Mouse (Mus musculus) E14TG2a.4 (cell line): ENCODE results near the gene Ksr1.

Experiments used
- H3K27me3 ChIP-seq: 2 replicates; pipeline ENCODE4 v1.6.1; 2014; ENCODE audit warnings: low read length, control low read depth; ENCODE audit not compliant: insufficient read depth
- H3K36me3 ChIP-seq: 2 replicates; pipeline ENCODE4 v1.6.1; 2014; ENCODE audit warnings: low read length, control low read depth; ENCODE audit not compliant: insufficient read depth
- H3K4me1 ChIP-seq: replicated peaks from 2 replicates; pipeline ENCODE4 v1.6.1; 2014; ENCODE audit warnings: low read depth, low read length, control low read depth
- H3K4me3 ChIP-seq: replicated peaks from 2 replicates; pipeline ENCODE4 v1.5.1; 2014; ENCODE audit warnings: mild to moderate bottlenecking, low read length
- H3K9me3 ChIP-seq: 2 replicates; pipeline ENCODE4 v1.6.1; 2014; ENCODE audit warnings: low read length, control low read depth
- CTCF ChIP-seq: conservative IDR thresholded peaks from 2 replicates; pipeline ENCODE4 v1.5.1; 2014; ENCODE audit warnings: low read length
- NANOG ChIP-seq: IDR thresholded peaks from 2 replicates; pipeline ENCODE4 v1.6.1; 2014; ENCODE audit warnings: borderline replicate concordance, low read length, mixed read lengths
- POU5F1 ChIP-seq: IDR thresholded peaks from 2 replicates; pipeline ENCODE4 v1.6.1; 2014; ENCODE audit warnings: low read length, borderline replicate concordance

Ksr1 gene

GRCm38 (mm10) chr11:79041908-79042430 lies 104.2 kb downstream of the Ksr1 start:
- Histone ChIP-seq H3K36me3 (peaks cover 22% of the 10 kb centered on the region), H3K27me3 (no peaks in the 10 kb centered on the region), H3K4me3 (no peak overlapping the region), H3K4me1 (peaks cover 36% of the 10 kb centered on the region), H3K9me3 (no peaks in the 10 kb centered on the region)
- TF ChIP-seq POU5F1 (no peak), NANOG (no peak), CTCF (no peak)

DNA sequence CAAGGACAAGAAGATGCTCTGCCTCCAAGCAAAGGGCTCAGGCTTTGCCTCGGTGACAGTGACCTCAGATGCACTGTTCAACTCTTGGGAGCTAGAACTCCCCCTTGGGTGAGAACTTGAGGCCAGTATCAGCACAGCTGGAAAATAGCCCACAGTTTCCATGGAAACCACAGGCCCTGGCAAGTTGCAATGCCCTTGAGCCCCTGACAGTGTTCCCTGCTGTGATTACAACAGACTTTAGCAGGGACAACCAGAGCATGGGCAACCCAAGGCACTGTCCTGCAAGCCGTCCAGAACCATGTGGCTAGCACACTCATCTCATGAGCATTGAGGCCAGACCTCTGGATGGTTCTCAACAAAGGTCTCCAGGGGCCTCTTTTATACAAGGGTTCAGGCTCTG lies 106.7 kb downstream of the Ksr1 start:
- H3K4me1 ChIP-seq, result peaks cover 18% of the 10 kb centered on the region
- peaks cover 19% of the 10 kb centered on the region for H3K36me3 ChIP-seq
- TF ChIP-seq NANOG, result no peak
- no peak for TF ChIP-seq POU5F1
- no peak for TF ChIP-seq CTCF
- no peaks in the 10 kb centered on the region for H3K9me3 ChIP-seq
- no peak overlapping the region for H3K4me3 ChIP-seq
- H3K27me3 ChIP-seq, result no peaks in the 10 kb centered on the region

- H3K9me3 ChIP-seq, result no peaks in the 10 kb centered on the region
- H3K4me1 ChIP-seq, result peaks cover 19% of the 10 kb centered on the region
- no peak overlapping the region for H3K4me3 ChIP-seq
- peaks cover 13% of the 10 kb centered on the region for H3K36me3 ChIP-seq
- no peaks in the 10 kb centered on the region for H3K27me3 ChIP-seq
- TF ChIP-seq CTCF (no peak), POU5F1 (no peak), NANOG (no peak)
Observed at GRCm38 (mm10) chr11:79037555-79037954, 108.7 kb downstream of the Ksr1 start.

DNA sequence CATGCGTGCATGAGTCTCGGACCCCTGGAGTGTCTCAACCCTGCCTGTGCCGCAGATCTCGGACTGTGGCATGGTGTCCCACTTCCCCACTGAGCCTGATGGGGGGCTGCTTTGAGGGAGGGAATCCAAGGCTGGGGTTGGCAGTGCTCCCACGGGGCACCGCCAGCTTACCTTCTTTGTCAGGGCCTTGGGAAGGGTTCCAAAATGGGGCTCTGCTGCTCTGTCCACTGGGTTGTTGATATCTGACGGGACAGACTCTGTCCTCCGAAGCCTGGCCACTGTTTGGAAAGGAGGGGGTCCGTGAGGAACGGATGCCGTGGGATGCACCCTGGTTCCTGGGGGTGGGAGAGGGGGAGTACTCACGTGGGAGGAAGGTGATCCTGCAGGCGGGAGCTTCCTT lies 109.9 kb downstream of the Ksr1 start:
- Histone ChIP-seq H3K4me3 (peak overlapping the region; percentile 43), H3K36me3 (peaks cover 19% of the 10 kb centered on the region), H3K9me3 (no peaks in the 10 kb centered on the region), H3K27me3 (no peaks in the 10 kb centered on the region), H3K4me1 (peaks cover 21% of the 10 kb centered on the region)
- TF ChIP-seq CTCF (no peak), POU5F1 (no peak), NANOG (no peak)

DNA sequence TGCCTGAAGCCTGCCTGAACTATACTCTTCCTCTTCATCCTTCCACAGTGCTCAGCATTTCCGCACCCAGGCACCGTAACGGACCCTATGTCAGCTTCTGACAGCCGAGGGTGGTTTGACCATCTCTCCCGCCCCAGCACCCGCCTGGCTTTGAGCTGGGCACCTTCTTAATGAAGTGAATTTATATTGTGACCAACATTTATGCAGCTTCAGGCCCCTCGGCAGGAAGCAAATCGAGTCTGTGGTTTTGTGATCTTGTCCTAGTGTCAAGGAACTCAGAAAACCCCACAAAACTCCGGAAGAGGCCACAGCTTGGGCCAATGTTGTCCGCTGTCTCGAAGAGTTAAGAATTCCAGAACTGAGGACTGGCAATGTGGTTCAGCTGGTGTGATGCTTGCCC lies 112.6 kb downstream of the Ksr1 start:
- H3K27me3 ChIP-seq, result no peaks in the 10 kb centered on the region
- TF ChIP-seq POU5F1 (no peak), NANOG (no peak), CTCF (no peak)
- peaks cover 13% of the 10 kb centered on the region for H3K36me3 ChIP-seq
- H3K9me3 ChIP-seq, result no peaks in the 10 kb centered on the region
- H3K4me1 ChIP-seq, result peaks cover 33% of the 10 kb centered on the region
- no peak overlapping the region for H3K4me3 ChIP-seq

DNA sequence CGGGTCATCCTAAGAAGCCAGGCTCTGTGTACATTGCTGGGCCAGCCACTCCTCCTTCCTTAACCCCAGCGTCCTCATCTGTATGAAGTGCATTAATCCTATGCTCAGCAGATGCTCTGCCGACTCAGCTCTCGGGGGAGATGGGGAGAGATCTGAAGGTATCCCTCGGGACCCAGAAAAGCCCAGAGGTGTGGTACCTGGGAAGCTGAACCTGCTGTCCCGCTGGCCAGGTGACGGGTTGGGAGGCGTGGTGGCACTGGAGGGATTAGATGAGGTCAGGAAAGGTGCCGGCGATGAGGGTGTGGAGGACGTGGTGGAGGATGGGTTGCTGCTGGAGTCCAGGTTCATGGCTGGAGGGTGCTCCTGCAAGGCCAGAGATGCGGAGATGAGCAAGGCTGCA lies 113.2 kb downstream of the Ksr1 start:
- H3K36me3 ChIP-seq, result peaks cover 13% of the 10 kb centered on the region
- no peak for TF ChIP-seq CTCF
- no peak for TF ChIP-seq NANOG
- TF ChIP-seq POU5F1, result no peak
- no peak overlapping the region for H3K4me3 ChIP-seq
- H3K9me3 ChIP-seq, result no peaks in the 10 kb centered on the region
- H3K4me1 ChIP-seq, result peaks cover 35% of the 10 kb centered on the region
- H3K27me3 ChIP-seq, result no peaks in the 10 kb centered on the region

GRCm38 (mm10) chr11:79031452-79031746 lies 114.8 kb downstream of the Ksr1 start:
- H3K4me3 ChIP-seq, result peak overlapping the region; percentile 39; the same call in 1 of the 2 replicates
- H3K36me3 ChIP-seq, result peaks cover 24% of the 10 kb centered on the region
- H3K4me1 ChIP-seq, result peaks cover 33% of the 10 kb centered on the region
- no peak for TF ChIP-seq POU5F1
- no peak for TF ChIP-seq CTCF
- TF ChIP-seq NANOG, result no peak
- no peaks in the 10 kb centered on the region for H3K9me3 ChIP-seq
- no peaks in the 10 kb centered on the region for H3K27me3 ChIP-seq

- Histone ChIP-seq H3K4me3 (peak overlapping the region; percentile 39; the same call in 1 of the 2 replicates), H3K9me3 (no peaks in the 10 kb centered on the region), H3K4me1 (peaks cover 29% of the 10 kb centered on the region), H3K36me3 (peaks cover 24% of the 10 kb centered on the region), H3K27me3 (no peaks in the 10 kb centered on the region)
- no peak for TF ChIP-seq NANOG
- TF ChIP-seq POU5F1, result no peak
- TF ChIP-seq CTCF, result peak; percentile 94
Observed at GRCm38 (mm10) chr11:79030570-79031451, 115.4 kb downstream of the Ksr1 start.

- Histone ChIP-seq H3K27me3 (no peaks in the 10 kb centered on the region), H3K9me3 (no peaks in the 10 kb centered on the region), H3K36me3 (peaks cover 31% of the 10 kb centered on the region; the same call in 1 of the 2 replicates), H3K4me3 (no peak overlapping the region), H3K4me1 (peaks cover 42% of the 10 kb centered on the region)
- TF ChIP-seq NANOG (no peak), POU5F1 (no peak), CTCF (no peak)
Observed at GRCm38 (mm10) chr11:79023751-79024150, 122.5 kb downstream of the Ksr1 start.
